In the genomic region with DNA sequence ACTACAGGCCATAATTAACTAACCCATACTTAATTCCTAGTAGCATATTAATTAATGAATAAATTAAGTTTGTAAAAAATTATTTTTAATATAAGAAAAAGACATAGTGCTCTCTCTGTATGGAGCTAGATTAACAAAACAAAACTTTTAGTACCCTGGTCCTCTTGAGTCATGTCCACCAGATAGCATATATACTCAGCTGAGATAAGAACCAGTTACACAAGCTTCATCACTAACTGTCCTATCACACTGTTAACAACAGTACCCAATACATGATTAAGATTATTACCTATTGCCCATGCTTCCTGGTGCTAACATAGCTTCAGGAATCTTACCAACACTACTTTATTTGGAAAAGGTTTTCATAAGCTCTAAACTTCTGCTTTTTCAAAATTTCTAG, we compare ENCODE assay signal across 23 mouse cellular contexts.
"Had no signal": no experiment of that assay in that cellular context is flagged by ENCODE, and none has a peak within 500 bp of the region (broad histone marks: within the 10 kb centered on the region; RNA-seq: fewer than 3 reads in every experiment).

No protein-coding gene starts in this region.

- H3K27ac ChIP-seq: heart, adult 2 months; heart, embryonic 13.5 days; heart, embryonic 15.5 days; hindbrain, embryonic 13.5 days; hindbrain, embryonic 15.5 days; hindbrain, postnatal 0 days; kidney, embryonic 15.5 days; kidney, postnatal 0 days; left cerebral cortex, adult 2 months; limb, embryonic 10.5 days; limb, embryonic 12.5 days had no signal

- H3K36me3 ChIP-seq: heart, embryonic 15.5 days; hindbrain, embryonic 13.5 days; hindbrain, embryonic 15.5 days; kidney, embryonic 15.5 days; limb, embryonic 10.5 days; limb, embryonic 12.5 days had no signal

- H3K4me3 ChIP-seq: heart, adult 2 months; heart, embryonic 13.5 days; heart, embryonic 15.5 days; hindbrain, embryonic 13.5 days; hindbrain, embryonic 15.5 days; kidney, embryonic 15.5 days; left cerebral cortex, adult 2 months; limb, embryonic 10.5 days; limb, embryonic 12.5 days had no signal

- H3K9me3 ChIP-seq: heart, embryonic 13.5 days; heart, embryonic 15.5 days; hindbrain, embryonic 13.5 days; hindbrain, embryonic 15.5 days; kidney, embryonic 15.5 days; limb, embryonic 10.5 days; limb, embryonic 12.5 days had no signal

- H3K9ac ChIP-seq: heart, embryonic 13.5 days; heart, embryonic 15.5 days; hindbrain, embryonic 13.5 days; hindbrain, embryonic 15.5 days; kidney, embryonic 15.5 days; limb, embryonic 12.5 days had no signal

- H3K4me1 ChIP-seq: hindbrain, embryonic 13.5 days; hindbrain, embryonic 15.5 days; kidney, embryonic 15.5 days; limb, embryonic 10.5 days; limb, embryonic 12.5 days had no signal

- DNase-seq: gastrocnemius, postnatal 14 days; gastrocnemius, postnatal 36 days; heart, adult 11 months; heart, adult 2 months; heart, postnatal 14 days; heart, postnatal 36 days; kidney, adult 11 months; kidney, adult 2 months; kidney, adult 9 months; kidney, postnatal 14 days; kidney, postnatal 36 days had no signal

- ATAC-seq: hindbrain, postnatal 0 days; intestine, embryonic 16.5 days had no signal

- H3K4me2 ChIP-seq: heart, embryonic 11.5 days; heart, embryonic 13.5 days; heart, embryonic 15.5 days; hindbrain, embryonic 13.5 days; hindbrain, embryonic 15.5 days; kidney, embryonic 15.5 days; limb, embryonic 12.5 days had no signal

- H3K27me3 ChIP-seq: heart, embryonic 13.5 days; heart, embryonic 15.5 days; hindbrain, embryonic 13.5 days; hindbrain, embryonic 15.5 days; kidney, embryonic 15.5 days; limb, embryonic 12.5 days had no signal
